Mouse (Mus musculus) lung, postnatal 0 days (tissue): ENCODE measurements at regions not wholly inside any gene's neighbourhood (a gene's known extent, or its start where the extent isn't known, plus 50 kb on each side); places are given as distances from the start of the nearest gene placed in this dataset.

Source experiments
- ATAC-seq: fragments of 200-750 bp; cut with Nextera tagmentation; 2 replicates; pipeline ENCODE4 v1.8.0; 2017; ENCODE audit warnings: moderate library complexity
- DNase-seq: peaks from one replicate; pipeline ENCODE4 v3.0.0-alpha.2; 2016; ENCODE audit warnings: low spot score
- H3K27ac ChIP-seq: fragments of 300-500 bp; sonication (generic); 2 replicates; pipeline ENCODE4 v1.5.1; 2014; ENCODE audit warnings: antibody characterized with exemption, mild to moderate bottlenecking, low read length, mixed read lengths
- H3K27me3 ChIP-seq: fragments of 300-500 bp; sonication (generic); replicated peaks from 2 replicates; pipeline ENCODE4 v1.6.1; 2014; ENCODE audit warnings: low read length, mixed read lengths; ENCODE audit not compliant: insufficient read depth
- H3K36me3 ChIP-seq: fragments of 300-500 bp; sonication (generic); 2 replicates; pipeline ENCODE4 v1.6.1; 2014; ENCODE audit warnings: low read length, mixed read lengths; ENCODE audit not compliant: insufficient read depth
- H3K4me1 ChIP-seq: fragments of 300-500 bp; sonication (generic); 2 replicates; pipeline ENCODE4 v1.6.1; 2014; ENCODE audit warnings: antibody characterized with exemption, low read depth, low read length, mixed read lengths; ENCODE audit not compliant: insufficient read depth
- H3K4me2 ChIP-seq: fragments of 300-500 bp; sonication (generic); replicated peaks from 2 replicates; pipeline ENCODE4 v1.6.1; 2014; ENCODE audit warnings: low read depth, mild to moderate bottlenecking, low read length, moderate library complexity, mixed read lengths
- H3K4me3 ChIP-seq: fragments of 300-500 bp; sonication (generic); 2 replicates; pipeline ENCODE4 v1.5.1; 2014; ENCODE audit warnings: low read depth, low read length
- H3K9ac ChIP-seq: fragments of 300-500 bp; sonication (generic); replicated peaks from 2 replicates; pipeline ENCODE4 v1.6.1; 2014; ENCODE audit warnings: low read depth, mild to moderate bottlenecking
- H3K9me3 ChIP-seq: fragments of 300-500 bp; sonication (generic); 2 replicates; pipeline ENCODE4 v1.6.1; 2016; ENCODE audit warnings: low read length, mixed read lengths
- CTCF ChIP-seq: IDR thresholded peaks from 2 replicates; pipeline ENCODE4 v1.5.1; 2016; ENCODE audit warnings: antibody characterized with exemption, mild to moderate bottlenecking
- EP300 ChIP-seq: IDR thresholded peaks from 2 replicates; pipeline ENCODE4 v1.6.1; 2016; ENCODE audit warnings: antibody characterized with exemption, mild to moderate bottlenecking, control low read depth
- WGBS: fragments of 180-500 bp; shearing (Covaris S2); extraction: QIAGEN DNeasy Blood & Tissue Kit; methylation state at CpG from one replicate; pipeline ENCODE4 v1.1.7; 2014; 5-methylcytosine and 5-hydroxymethylcytosine counted together

DNA sequence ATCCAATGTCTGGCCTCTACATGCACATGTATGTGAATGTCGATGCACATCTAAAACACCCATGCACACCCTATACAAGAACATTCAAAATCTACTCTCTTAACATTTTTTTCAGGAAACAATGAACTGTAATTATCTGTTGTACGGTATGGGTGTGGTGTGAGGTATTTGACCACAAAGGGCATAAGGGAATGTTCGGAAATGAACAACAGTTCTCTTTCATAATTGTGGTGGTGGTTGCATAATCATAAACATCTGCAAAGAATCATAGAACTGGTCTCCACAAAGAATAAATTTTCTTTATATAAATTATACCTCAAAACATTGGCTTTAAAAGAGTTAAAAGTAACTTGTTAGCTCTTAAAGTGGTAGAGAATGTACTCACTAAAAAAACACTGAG, 478.9 kb upstream of the Btbd3 start:
- Histone ChIP-seq H3K27me3 (no peaks in the 10 kb centered on the region), H3K9me3 (no peaks in the 10 kb centered on the region), H3K36me3 (no peaks in the 10 kb centered on the region), H3K27ac (no peak overlapping the region), H3K4me3 (no peak overlapping the region), H3K4me1 (no peaks in the 10 kb centered on the region), H3K9ac (no peak overlapping the region), H3K4me2 (no peak overlapping the region)
- no peak for TF ChIP-seq CTCF
- no peak for TF ChIP-seq EP300
- DNase-seq: no peak
- no peak for ATAC-seq
- 74% methylated on average over 3 of the region's 3 CpGs for WGBS

DNA sequence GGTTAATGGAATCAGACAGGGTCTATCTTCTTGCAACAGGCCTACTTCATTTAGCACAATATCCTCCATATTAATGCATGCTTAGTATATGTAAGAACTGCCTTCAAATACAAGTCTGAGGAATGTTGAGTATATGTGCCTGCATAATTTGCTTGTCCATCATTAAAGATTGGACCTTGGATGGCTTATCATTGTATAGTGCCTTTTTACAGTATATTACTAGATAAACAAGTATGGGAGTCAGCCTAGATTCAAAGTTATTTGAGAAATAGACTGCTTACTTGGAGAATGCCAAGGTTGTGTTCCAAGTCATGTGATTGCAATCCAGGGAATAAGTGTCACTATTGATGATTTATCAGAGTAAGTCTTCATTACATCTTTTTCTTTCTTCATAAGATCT, 491.6 kb upstream of the Btbd3 start:
- Histone ChIP-seq H3K4me3 (no peak overlapping the region), H3K27me3 (no peaks in the 10 kb centered on the region), H3K4me2 (no peak overlapping the region), H3K9ac (no peak overlapping the region), H3K36me3 (no peaks in the 10 kb centered on the region), H3K27ac (no peak overlapping the region), H3K4me1 (no peaks in the 10 kb centered on the region), H3K9me3 (no peaks in the 10 kb centered on the region)
- DNase-seq (no peak), ATAC-seq (no peak)
- TF ChIP-seq EP300: no peak
- TF ChIP-seq CTCF: no peak

DNA sequence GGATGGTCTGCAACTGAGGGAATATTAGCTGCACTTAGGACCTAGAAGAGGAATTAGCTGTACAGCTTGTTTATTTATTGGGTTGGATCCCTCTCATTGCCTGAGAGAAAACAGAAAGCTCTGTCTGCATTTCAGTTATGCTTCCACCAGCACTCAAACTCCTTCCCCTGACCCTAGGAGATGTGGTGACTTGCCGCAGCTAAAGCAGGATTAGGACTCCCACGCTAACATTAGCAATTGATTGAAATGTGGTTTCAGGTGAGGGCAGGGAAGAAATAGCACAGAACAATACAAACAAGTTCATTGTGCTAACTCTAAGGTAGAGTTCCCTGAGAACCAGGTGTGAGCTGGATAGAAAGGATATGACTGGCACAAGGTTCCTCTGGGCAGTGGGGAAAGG, 496.9 kb upstream of the Btbd3 start:
- Histone ChIP-seq H3K9ac (no peak overlapping the region), H3K36me3 (no peaks in the 10 kb centered on the region), H3K27ac (no peak overlapping the region), H3K4me1 (peaks cover 4% of the 10 kb centered on the region; the same call in 1 of the 2 replicates), H3K4me3 (no peak overlapping the region), H3K9me3 (no peaks in the 10 kb centered on the region), H3K27me3 (no peaks in the 10 kb centered on the region), H3K4me2 (no peak overlapping the region)
- TF ChIP-seq EP300 (no peak), CTCF (no peak)
- DNase-seq: no peak
- 89% methylated on average over 2 of the region's 2 CpGs for WGBS
- ATAC-seq: no peak

- Histone ChIP-seq H3K9me3 (no peaks in the 10 kb centered on the region), H3K27ac (no peak overlapping the region), H3K4me3 (no peak overlapping the region), H3K27me3 (no peaks in the 10 kb centered on the region), H3K4me2 (no peak overlapping the region), H3K4me1 (peaks cover 4% of the 10 kb centered on the region; the same call in 1 of the 2 replicates), H3K36me3 (no peaks in the 10 kb centered on the region), H3K9ac (no peak overlapping the region)
- ATAC-seq: no peak
- WGBS: 74% methylated on average over 4 of the region's 4 CpGs
- DNase-seq: no peak
- TF ChIP-seq EP300 (no peak), CTCF (no peak)
These were observed 498.0 kb upstream of the Btbd3 start for GRCm38 (mm10) chr2:137758389-137758788.

GRCm38 (mm10) chr2:137757231-137758212, 498.8 kb upstream of the Btbd3 start:
- H3K9ac ChIP-seq: no peak overlapping the region
- H3K4me1 ChIP-seq: peaks cover 4% of the 10 kb centered on the region; the same call in 1 of the 2 replicates
- H3K4me2 ChIP-seq: no peak overlapping the region; the same call in 1 of the 2 replicates
- DNase-seq (peak; percentile 77), ATAC-seq (peak; percentile 93)
- no peak overlapping the region for H3K4me3 ChIP-seq
- peak; percentile 67; the same call in 1 of the 2 replicates for TF ChIP-seq EP300
- TF ChIP-seq CTCF: no peak; the same call in 1 of the 2 replicates
- no peaks in the 10 kb centered on the region for H3K36me3 ChIP-seq
- WGBS: 28% methylated on average over 13 of the region's 13 CpGs
- peak overlapping the region; percentile 38; the same call in 1 of the 2 replicates for H3K27ac ChIP-seq
- H3K9me3 ChIP-seq: no peaks in the 10 kb centered on the region
- H3K27me3 ChIP-seq: no peaks in the 10 kb centered on the region

DNA sequence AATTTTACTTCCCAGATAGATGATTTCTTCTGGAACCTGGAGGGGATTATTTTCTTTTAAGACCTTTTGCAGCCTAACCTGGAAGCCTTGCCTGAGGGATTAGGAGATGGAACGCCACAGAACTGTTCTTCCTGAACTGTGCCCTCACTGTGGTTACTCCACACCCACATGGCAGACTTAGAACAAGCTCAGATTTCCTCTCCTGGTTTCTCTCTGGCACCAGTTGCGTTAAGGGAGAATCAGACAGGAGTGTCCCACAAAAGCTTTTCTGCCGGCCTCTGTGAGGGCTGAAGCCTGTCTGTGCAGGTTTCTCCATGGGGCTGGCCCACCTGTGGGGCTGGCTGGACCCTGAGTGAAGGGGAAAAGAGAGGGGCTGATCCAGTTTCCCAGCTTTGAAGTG, 500.1 kb upstream of the Btbd3 start:
- peaks cover 4% of the 10 kb centered on the region; the same call in 1 of the 2 replicates for H3K4me1 ChIP-seq
- H3K27me3 ChIP-seq: no peaks in the 10 kb centered on the region
- ATAC-seq (no peak), DNase-seq (no peak)
- no peak overlapping the region for H3K27ac ChIP-seq
- TF ChIP-seq EP300: no peak
- no peak for TF ChIP-seq CTCF
- no peaks in the 10 kb centered on the region for H3K36me3 ChIP-seq
- H3K4me3 ChIP-seq: no peak overlapping the region
- no peak overlapping the region for H3K4me2 ChIP-seq
- 10% methylated on average over 3 of the region's 3 CpGs for WGBS
- H3K9me3 ChIP-seq: no peaks in the 10 kb centered on the region
- no peak overlapping the region for H3K9ac ChIP-seq
